Mouse (Mus musculus) lung, postnatal 0 days (tissue): Measurements from ENCODE around the gene Gm27029.

Experiments
- CTCF ChIP-seq: IDR thresholded peaks from 2 replicates; pipeline ENCODE4 v1.5.1; 2016; ENCODE audit warnings: antibody characterized with exemption, mild to moderate bottlenecking
- EP300 ChIP-seq: IDR thresholded peaks from 2 replicates; pipeline ENCODE4 v1.6.1; 2016; ENCODE audit warnings: antibody characterized with exemption, mild to moderate bottlenecking, control low read depth

DNA sequence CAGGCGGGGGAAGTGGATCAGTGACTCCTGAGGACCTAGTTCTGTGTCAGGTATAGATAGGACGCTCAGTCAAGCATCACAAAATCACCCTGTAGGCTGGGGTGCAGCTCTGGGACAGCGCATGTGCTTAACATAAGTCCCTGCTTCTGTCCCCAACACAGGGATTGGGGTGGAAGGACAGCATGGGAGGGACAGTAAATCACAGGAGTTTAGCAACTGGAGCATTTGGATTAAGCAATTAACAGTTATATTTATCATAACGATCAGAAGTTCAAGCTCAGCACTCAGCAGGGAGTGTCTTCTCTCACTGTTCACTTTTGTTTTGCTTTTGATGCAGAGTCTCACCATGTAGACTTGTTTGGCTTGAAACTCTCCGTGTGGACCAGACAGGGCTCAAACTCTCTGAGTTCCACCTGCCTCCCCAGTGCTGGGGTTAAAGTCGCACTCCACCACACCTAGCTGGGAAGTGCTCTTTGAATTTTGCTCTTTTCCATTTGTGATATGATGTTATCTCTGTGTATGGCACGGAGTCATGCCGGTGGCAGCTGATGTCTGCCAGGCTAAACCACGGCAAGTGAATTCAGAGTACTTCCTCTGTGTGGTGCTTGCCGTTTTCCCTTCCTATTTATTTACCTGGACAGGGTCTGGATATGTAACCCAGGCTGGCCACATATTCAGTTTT, 27.6 kb upstream of the Gm27029 start:
- TF ChIP-seq CTCF = no peak
- TF ChIP-seq EP300 = no peak
